Mouse (Mus musculus): ENCODE data around the gene Fbxo6. TPM values are rescaled to one million over a fixed set of nuclear protein-coding genes. Genes with fewer than 3 reads are reported as not detected.
"Not testable (repeated sequence)": the region's sequence is repeated elsewhere in the genome, so short reads cannot be mapped to it uniquely, and the experiment has no call there.

Fbxo6 gene
- 30.6 and 34.4 TPM in 2 replicates for polyA plus RNA-seq (2014; fragmentation: Nextera tagmentation; extraction: Ambion mirVana)

- Histone ChIP-seq H3K27me3 (replicated peaks; ENCODE audit: control insufficient read depth, insufficient read depth, low read length) (no peaks in the 10 kb centered on the region), H3K9me3 (ENCODE audit: control insufficient read depth, low read length) (no peaks in the 10 kb centered on the region), H3K4me1 (replicated peaks; ENCODE audit: control insufficient read depth, insufficient read depth, low read length) (peaks cover 19% of the 10 kb centered on the region), H3K4me2 (peak within 1 kb of the TSS; percentile 98), H3K9ac (ENCODE audit: low read depth, low read length) (peak within 1 kb of the TSS; percentile 86), H3K36me3 (ENCODE audit: control insufficient read depth, insufficient read depth, low read length) (no peaks in the 10 kb centered on the region), H3K4me3 (ENCODE audit: low read depth, low read length) (peak within 1 kb of the TSS; percentile 78), H3K27ac (ENCODE audit: low read depth, low read length) (peak within 1 kb of the TSS; percentile 89)
- WGBS = 1% methylated on average over 64 of the region's 67 CpGs
- ATAC-seq (replicated peaks; ENCODE audit: low FRiP score) (peak; percentile 89), DNase-seq (ENCODE audit: low spot score) (peak; percentile 79)
Measured at GRCm38 (mm10) chr4:148151267-148152168, at the start of gene Fbxo6. Gene Fbxo6, minus strand, starts transcription at chr4:148152140.

GRCm38 (mm10) chr4:148198721-148199120, 46.8 kb upstream of the Fbxo6 start:
- Histone ChIP-seq H3K27me3 (replicated peaks; ENCODE audit: control insufficient read depth, insufficient read depth, low read length) (peaks cover 7% of the 10 kb centered on the region), H3K36me3 (ENCODE audit: control insufficient read depth, insufficient read depth, low read length) (no peaks in the 10 kb centered on the region), H3K9me3 (ENCODE audit: control insufficient read depth, low read length) (no peaks in the 10 kb centered on the region), H3K27ac (ENCODE audit: low read depth, low read length) (no peak overlapping the region), H3K4me3 (ENCODE audit: low read depth, low read length) (no peak overlapping the region), H3K4me2 (no peak overlapping the region), H3K4me1 (replicated peaks; ENCODE audit: control insufficient read depth, insufficient read depth, low read length) (peaks cover 6% of the 10 kb centered on the region), H3K9ac (ENCODE audit: low read depth, low read length) (no peak overlapping the region)
- no peak for DNase-seq (ENCODE audit: low spot score)
- 58% methylated on average over 10 of the region's 10 CpGs for WGBS
- ATAC-seq (replicated peaks; ENCODE audit: low FRiP score) = no peak

- ATAC-seq (replicated peaks; ENCODE audit: low FRiP score) = no peak
Measured at GRCm38 (mm10) chr4:148194400-148194799, 42.5 kb upstream of the Fbxo6 start.

GRCm38 (mm10) chr4:148192707-148193245, 40.8 kb upstream of the Fbxo6 start:
- WGBS = 30% methylated on average over 11 of the region's 11 CpGs
- no peak overlapping the region for H3K27ac ChIP-seq (ENCODE audit: low read depth, low read length)
- H3K36me3 ChIP-seq (ENCODE audit: control insufficient read depth, insufficient read depth, low read length) = no peaks in the 10 kb centered on the region
- no peak for DNase-seq (ENCODE audit: low spot score)
- H3K4me2 ChIP-seq = no peak overlapping the region
- peaks cover 5% of the 10 kb centered on the region; the same call in 1 of the 2 replicates for H3K27me3 ChIP-seq (replicated peaks; ENCODE audit: control insufficient read depth, insufficient read depth, low read length)
- ATAC-seq (replicated peaks; ENCODE audit: low FRiP score) = no peak
- no peak overlapping the region for H3K4me3 ChIP-seq (ENCODE audit: low read depth, low read length)
- H3K9me3 ChIP-seq (ENCODE audit: control insufficient read depth, low read length) = no peaks in the 10 kb centered on the region
- no peak overlapping the region for H3K9ac ChIP-seq (ENCODE audit: low read depth, low read length)
- no peaks in the 10 kb centered on the region for H3K4me1 ChIP-seq (replicated peaks; ENCODE audit: control insufficient read depth, insufficient read depth, low read length)

More at GRCm38 (mm10) chr4:148194400-148194799, 42.5 kb upstream of the Fbxo6 start:
- Histone ChIP-seq H3K9me3 (ENCODE audit: control insufficient read depth, low read length) (no peaks in the 10 kb centered on the region), H3K4me2 (no peak overlapping the region), H3K27ac (ENCODE audit: low read depth, low read length) (no peak overlapping the region), H3K4me1 (replicated peaks; ENCODE audit: control insufficient read depth, insufficient read depth, low read length) (no peaks in the 10 kb centered on the region), H3K9ac (ENCODE audit: low read depth, low read length) (no peak overlapping the region), H3K4me3 (ENCODE audit: low read depth, low read length) (no peak overlapping the region), H3K36me3 (ENCODE audit: control insufficient read depth, insufficient read depth, low read length) (no peaks in the 10 kb centered on the region), H3K27me3 (replicated peaks; ENCODE audit: control insufficient read depth, insufficient read depth, low read length) (peaks cover 5% of the 10 kb centered on the region; the same call in 1 of the 2 replicates)
- DNase-seq (ENCODE audit: low spot score) = no peak

- peak; percentile 61; the same call in 1 of the 2 replicates for ATAC-seq (replicated peaks; ENCODE audit: low FRiP score)
- WGBS = 81% methylated on average over 1 of the region's 1 CpGs
- not testable (repeated sequence) for DNase-seq (ENCODE audit: low spot score); H3K36me3 ChIP-seq (ENCODE audit: control insufficient read depth, insufficient read depth, low read length); H3K9me3 ChIP-seq (ENCODE audit: control insufficient read depth, low read length); H3K27ac ChIP-seq (ENCODE audit: low read depth, low read length); H3K9ac ChIP-seq (ENCODE audit: low read depth, low read length); H3K4me2 ChIP-seq; H3K27me3 ChIP-seq (replicated peaks; ENCODE audit: control insufficient read depth, insufficient read depth, low read length); H3K4me1 ChIP-seq (replicated peaks; ENCODE audit: control insufficient read depth, insufficient read depth, low read length); H3K4me3 ChIP-seq (ENCODE audit: low read depth, low read length)
Measured at GRCm38 (mm10) chr4:148188767-148189166, 36.8 kb upstream of the Fbxo6 start.

- Histone ChIP-seq H3K4me2 (no peak overlapping the region), H3K27me3 (replicated peaks; ENCODE audit: control insufficient read depth, insufficient read depth, low read length) (peaks cover 12% of the 10 kb centered on the region)
Measured at GRCm38 (mm10) chr4:148185819-148186218, 33.9 kb upstream of the Fbxo6 start.

GRCm38 (mm10) chr4:148184564-148184963, 32.6 kb upstream of the Fbxo6 start:
- no peaks in the 10 kb centered on the region for H3K9me3 ChIP-seq (ENCODE audit: control insufficient read depth, low read length)
- no peaks in the 10 kb centered on the region for H3K36me3 ChIP-seq (ENCODE audit: control insufficient read depth, insufficient read depth, low read length)
- peaks cover 15% of the 10 kb centered on the region for H3K27me3 ChIP-seq (replicated peaks; ENCODE audit: control insufficient read depth, insufficient read depth, low read length)
- no peak overlapping the region for H3K4me2 ChIP-seq
- no peak for DNase-seq (ENCODE audit: low spot score)
- 72% methylated on average over 9 of the region's 9 CpGs for WGBS
- H3K4me3 ChIP-seq (ENCODE audit: low read depth, low read length) = no peak overlapping the region
- no peaks in the 10 kb centered on the region for H3K4me1 ChIP-seq (replicated peaks; ENCODE audit: control insufficient read depth, insufficient read depth, low read length)
- no peak overlapping the region for H3K9ac ChIP-seq (ENCODE audit: low read depth, low read length)
- no peak for ATAC-seq (replicated peaks; ENCODE audit: low FRiP score)
- no peak overlapping the region for H3K27ac ChIP-seq (ENCODE audit: low read depth, low read length)

More at GRCm38 (mm10) chr4:148185819-148186218, 33.9 kb upstream of the Fbxo6 start:
- ATAC-seq (replicated peaks; ENCODE audit: low FRiP score) (no peak), DNase-seq (ENCODE audit: low spot score) (no peak)
- H3K9ac ChIP-seq (ENCODE audit: low read depth, low read length) = no peak overlapping the region
- no peaks in the 10 kb centered on the region for H3K9me3 ChIP-seq (ENCODE audit: control insufficient read depth, low read length)
- WGBS = 63% methylated on average over 4 of the region's 4 CpGs
- no peaks in the 10 kb centered on the region for H3K36me3 ChIP-seq (ENCODE audit: control insufficient read depth, insufficient read depth, low read length)
- no peak overlapping the region for H3K27ac ChIP-seq (ENCODE audit: low read depth, low read length)
- H3K4me1 ChIP-seq (replicated peaks; ENCODE audit: control insufficient read depth, insufficient read depth, low read length) = no peaks in the 10 kb centered on the region
- no peak overlapping the region for H3K4me3 ChIP-seq (ENCODE audit: low read depth, low read length)

- Histone ChIP-seq H3K27me3 (replicated peaks; ENCODE audit: control insufficient read depth, insufficient read depth, low read length) (peaks cover 27% of the 10 kb centered on the region), H3K4me3 (ENCODE audit: low read depth, low read length) (no peak overlapping the region), H3K36me3 (ENCODE audit: control insufficient read depth, insufficient read depth, low read length) (no peaks in the 10 kb centered on the region), H3K4me2 (no peak overlapping the region), H3K9me3 (ENCODE audit: control insufficient read depth, low read length) (no peaks in the 10 kb centered on the region), H3K9ac (ENCODE audit: low read depth, low read length) (no peak overlapping the region), H3K27ac (ENCODE audit: low read depth, low read length) (no peak overlapping the region), H3K4me1 (replicated peaks; ENCODE audit: control insufficient read depth, insufficient read depth, low read length) (no peaks in the 10 kb centered on the region)
- 30% methylated on average over 8 of the region's 8 CpGs for WGBS
- ATAC-seq (replicated peaks; ENCODE audit: low FRiP score) = no peak
- DNase-seq (ENCODE audit: low spot score) = no peak
Measured at GRCm38 (mm10) chr4:148182363-148182762, 30.4 kb upstream of the Fbxo6 start.
